Mouse (Mus musculus): Measurements from ENCODE around the gene Nfic.

DNA sequence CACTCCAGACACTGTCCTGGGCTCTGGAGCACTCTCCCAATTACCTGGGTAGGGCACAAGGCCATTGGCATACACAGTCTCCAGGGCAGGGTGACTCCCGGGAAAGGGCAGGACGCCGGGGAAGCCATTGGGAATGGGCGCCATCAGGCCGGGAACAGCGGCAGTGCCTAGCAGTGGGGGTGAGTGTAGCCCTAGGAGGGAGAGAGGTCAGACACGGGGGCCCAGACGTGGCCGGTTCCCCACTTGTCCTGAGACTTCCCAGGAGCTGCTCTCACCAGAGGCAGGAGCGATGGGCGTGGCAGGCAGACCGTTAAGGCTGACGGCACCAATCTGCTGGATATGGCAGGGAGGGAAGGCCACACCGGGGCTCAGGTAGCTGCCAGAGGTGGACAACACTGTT, 11.4 kb upstream of the Nfic start:
- TF ChIP-seq CTCF (IDR thresholded peaks at IDR 0.05; ENCODE audit: low read depth) (no peak), EP300 (IDR thresholded peaks at IDR 0.05; ENCODE audit: low read depth) (no peak)
